Mouse (Mus musculus) hindbrain, postnatal 0 days (tissue): ENCODE measurements around the gene Atcay. TPM values are rescaled to one million over a fixed set of nuclear protein-coding genes. Genes with fewer than 3 reads are reported as not detected.

Experiments
- ATAC-seq: fragments of 200-750 bp; cut with Nextera tagmentation; 2 replicates; pipeline ENCODE4 v1.8.0; 2017; ENCODE audit warnings: mild to moderate bottlenecking, moderate TSS enrichment, moderate library complexity
- DNase-seq: peaks from one replicate; pipeline ENCODE4 v3.0.0-alpha.2; 2015; ENCODE audit warnings: low spot score
- H3K27ac ChIP-seq: fragments of 300-500 bp; sonication (generic); 2 replicates; pipeline ENCODE4 v1.5.1; 2014; ENCODE audit warnings: mild to moderate bottlenecking
- H3K27me3 ChIP-seq: fragments of 300-500 bp; sonication (generic); 2 replicates; pipeline ENCODE4 v1.6.1; 2014; ENCODE audit warnings: low read length, mixed read lengths; ENCODE audit not compliant: insufficient read depth
- H3K36me3 ChIP-seq: fragments of 300-500 bp; sonication (generic); 2 replicates; pipeline ENCODE4 v1.6.1; 2014; ENCODE audit warnings: low read length, mixed read lengths; ENCODE audit not compliant: insufficient read depth
- H3K4me1 ChIP-seq: fragments of 300-500 bp; sonication (generic); 2 replicates; pipeline ENCODE4 v1.6.1; 2014; ENCODE audit warnings: antibody characterized with exemption, low read length, mixed read lengths; ENCODE audit not compliant: insufficient read depth
- H3K4me2 ChIP-seq: fragments of 300-500 bp; sonication (generic); 2 replicates; pipeline ENCODE4 v1.6.1; 2014; ENCODE audit warnings: low read depth, mild to moderate bottlenecking, low read length, moderate library complexity, mixed read lengths
- H3K4me3 ChIP-seq: fragments of 300-500 bp; sonication (generic); 2 replicates; pipeline ENCODE4 v1.5.1; 2014; ENCODE audit warnings: low read length
- H3K9ac ChIP-seq: fragments of 300-500 bp; sonication (generic); replicated peaks from 2 replicates; pipeline ENCODE4 v1.6.1; 2014; ENCODE audit warnings: mild to moderate bottlenecking, low read length, moderate library complexity, mixed read lengths
- H3K9me3 ChIP-seq: fragments of 300-500 bp; sonication (generic); 2 replicates; pipeline ENCODE4 v1.6.1; 2016; ENCODE audit warnings: low read length, mixed read lengths
- CTCF ChIP-seq: IDR thresholded peaks from 2 replicates; pipeline ENCODE4 v1.5.1; 2016; ENCODE audit warnings: antibody characterized with exemption, control low read depth, low read depth
- WGBS: fragments of 180-500 bp; shearing (Covaris S2); extraction: QIAGEN DNeasy Blood & Tissue Kit; methylation state at CpG from one replicate; pipeline ENCODE4 v1.1.7; 2014; 5-methylcytosine and 5-hydroxymethylcytosine counted together
- polyA plus RNA-seq: library from polyadenylated mRNA; unstranded; fragments of >200 nt; fragmentation: Nextera tagmentation; extraction: Ambion mirVana; gene quantifications from 2 replicates; pipeline ENCODE4 v1.2.1, GENCODE M21; 2015
- total RNA-seq: library from RNA; depleted of rRNA; stranded (reverse); fragments of >200 nt; gene quantifications from 2 replicates; pipeline ENCODE4 v1.2.3, GENCODE M21; 2014

The Atcay gene
- total and polyA plus RNA-seq, 2 experiments from 2014 or later = 70.2 to 197 TPM

DNA sequence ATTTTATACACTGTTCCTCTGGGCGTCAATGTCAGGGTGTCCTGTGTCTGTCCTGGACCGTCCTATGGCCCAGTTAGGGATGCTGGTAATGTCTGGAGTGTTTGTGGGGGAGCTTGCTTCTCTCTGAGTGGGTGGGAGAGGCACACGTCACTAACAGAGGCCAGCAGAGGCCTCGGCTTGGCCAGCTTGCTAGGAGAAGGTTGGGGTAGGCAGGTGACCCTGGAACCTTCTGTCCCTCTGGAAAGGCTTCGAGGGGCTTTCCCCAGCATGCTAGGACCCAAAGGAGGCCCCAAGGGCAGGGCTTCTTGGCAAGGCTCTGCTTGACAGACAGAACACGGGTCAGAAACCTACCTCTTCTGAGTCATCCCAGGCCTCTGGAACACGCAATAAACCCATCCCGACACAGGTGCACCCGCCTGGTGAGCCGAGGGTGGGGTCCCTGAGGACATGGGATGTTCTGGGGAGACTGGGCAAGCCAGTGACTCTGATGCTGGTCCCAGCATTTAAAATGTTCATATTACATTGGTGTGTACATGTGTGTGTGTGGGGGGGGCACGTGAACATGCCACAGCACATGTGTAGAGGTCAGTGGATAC is 34.1 kb downstream of the Atcay start:
- DNase-seq = no peak
- no peaks in the 10 kb centered on the region for H3K36me3 ChIP-seq
- no peak overlapping the region for H3K4me2 ChIP-seq
- H3K4me1 ChIP-seq = peaks cover 9% of the 10 kb centered on the region; the same call in 1 of the 2 replicates
- no peak overlapping the region for H3K4me3 ChIP-seq
- H3K27me3 ChIP-seq = peaks cover 12% of the 10 kb centered on the region; the same call in 1 of the 2 replicates
- WGBS = 69% methylated on average over 11 of the region's 11 CpGs
- ATAC-seq = no peak
- H3K27ac ChIP-seq = no peak overlapping the region
- no peak overlapping the region for H3K9ac ChIP-seq
- TF ChIP-seq CTCF = no peak
- no peaks in the 10 kb centered on the region for H3K9me3 ChIP-seq

DNA sequence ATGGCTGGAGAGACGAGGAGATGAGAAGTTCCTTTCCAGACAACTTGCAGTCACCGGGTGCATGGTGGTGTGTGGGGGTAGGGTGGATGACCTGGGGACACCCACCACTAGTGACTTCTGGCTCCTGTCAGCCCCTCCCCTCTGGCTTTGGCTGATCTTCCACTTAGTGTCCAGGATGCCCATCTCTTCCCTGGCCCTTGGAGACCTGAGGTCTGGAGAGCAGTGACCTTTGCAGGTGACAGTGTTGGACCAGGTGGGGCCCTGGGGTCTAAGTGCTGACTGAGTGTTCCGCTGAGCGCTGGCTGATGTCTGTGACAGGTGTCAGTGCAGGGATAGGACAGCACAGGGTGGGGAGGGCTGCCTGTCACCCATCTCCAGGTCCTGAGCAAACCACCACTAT is 35.3 kb downstream of the Atcay start:
- H3K36me3 ChIP-seq = 0 out of 2 replicates have a peak, but pooled peaks cover 6% of the 10 kb centered on the region
- DNase-seq = no peak
- WGBS = 59% methylated on average over 4 of the region's 4 CpGs
- no peak overlapping the region for H3K4me3 ChIP-seq
- H3K4me1 ChIP-seq = peaks cover 9% of the 10 kb centered on the region; the same call in 1 of the 2 replicates
- peaks cover 12% of the 10 kb centered on the region; the same call in 1 of the 2 replicates for H3K27me3 ChIP-seq
- TF ChIP-seq CTCF = no peak
- no peak overlapping the region for H3K4me2 ChIP-seq
- no peaks in the 10 kb centered on the region for H3K9me3 ChIP-seq
- H3K27ac ChIP-seq = no peak overlapping the region
- ATAC-seq = no peak
- H3K9ac ChIP-seq = no peak overlapping the region

GRCm38 (mm10) chr10:81193991-81194774 is 36.5 kb downstream of the Atcay start:
- Histone ChIP-seq H3K4me3 (no peak overlapping the region), H3K27ac (no peak overlapping the region), H3K27me3 (peaks cover 12% of the 10 kb centered on the region; the same call in 1 of the 2 replicates), H3K4me2 (0 out of 2 replicates have a peak overlapping the region, but pooled peaks have one; percentile 14), H3K36me3 (peaks cover 14% of the 10 kb centered on the region; the same call in 1 of the 2 replicates), H3K4me1 (peaks cover 9% of the 10 kb centered on the region; the same call in 1 of the 2 replicates), H3K9ac (no peak overlapping the region), H3K9me3 (no peaks in the 10 kb centered on the region)
- TF ChIP-seq CTCF = no peak
- no peak for ATAC-seq
- DNase-seq = no peak
- 17% methylated on average over 37 of the region's 37 CpGs for WGBS

GRCm38 (mm10) chr10:81192968-81193501 is 37.6 kb downstream of the Atcay start:
- Histone ChIP-seq H3K9me3 (no peaks in the 10 kb centered on the region), H3K4me1 (peaks cover 9% of the 10 kb centered on the region; the same call in 1 of the 2 replicates), H3K4me3 (peak overlapping the region; percentile 47), H3K4me2 (peak overlapping the region; percentile 95), H3K36me3 (peaks cover 14% of the 10 kb centered on the region; the same call in 1 of the 2 replicates), H3K27me3 (peaks cover 12% of the 10 kb centered on the region; the same call in 1 of the 2 replicates), H3K27ac (peak overlapping the region; percentile 93), H3K9ac (peak overlapping the region; percentile 63)
- 2% methylated on average over 19 of the region's 19 CpGs for WGBS
- ATAC-seq (peak; percentile 60), DNase-seq (peak; percentile 62)
- no peak for TF ChIP-seq CTCF

GRCm38 (mm10) chr10:81192270-81192967 is 38.2 kb downstream of the Atcay start:
- peak; percentile 88 for ATAC-seq
- peak overlapping the region; percentile 47 for H3K4me3 ChIP-seq
- peaks cover 9% of the 10 kb centered on the region; the same call in 1 of the 2 replicates for H3K4me1 ChIP-seq

More at GRCm38 (mm10) chr10:81192270-81192967, 38.2 kb downstream of the Atcay start:
- no peak for TF ChIP-seq CTCF
- Histone ChIP-seq H3K36me3 (peaks cover 14% of the 10 kb centered on the region; the same call in 1 of the 2 replicates), H3K9ac (peak overlapping the region; percentile 63), H3K4me2 (peak overlapping the region; percentile 95), H3K9me3 (no peaks in the 10 kb centered on the region), H3K27ac (peak overlapping the region; percentile 93), H3K27me3 (peaks cover 12% of the 10 kb centered on the region; the same call in 1 of the 2 replicates)
- peak; percentile 95 for DNase-seq
- 1% methylated on average over 69 of the region's 93 CpGs for WGBS
